Mouse (Mus musculus): Measurements from ENCODE around the gene 2900026A02Rik.
A peak's percentile ranks its signal among the peaks of the same experiment; 100 is the strongest.

Gene 2900026A02Rik

DNA sequence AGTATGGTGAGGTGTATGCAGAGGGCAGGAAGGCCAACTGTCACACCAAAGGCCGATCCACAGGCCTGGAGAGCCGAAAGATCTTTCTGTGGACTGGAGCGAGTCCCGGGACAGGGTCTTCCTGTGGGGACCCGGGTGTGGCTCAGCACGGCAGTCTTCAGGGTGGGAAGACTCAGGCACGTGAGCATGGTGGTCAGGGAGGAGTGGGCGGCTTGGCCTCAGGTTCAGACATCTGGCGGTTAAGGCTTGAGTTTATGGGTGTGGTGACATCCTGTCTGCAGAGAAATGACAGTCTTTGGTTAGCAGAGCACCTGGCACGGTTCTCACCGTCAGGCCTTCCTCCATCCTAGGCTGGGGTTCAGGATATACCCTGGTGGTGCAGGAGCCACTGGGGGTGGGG, 130.3 kb downstream of the 2900026A02Rik start:
- no peak for DNase-seq (ENCODE audit: low spot score)

DNA sequence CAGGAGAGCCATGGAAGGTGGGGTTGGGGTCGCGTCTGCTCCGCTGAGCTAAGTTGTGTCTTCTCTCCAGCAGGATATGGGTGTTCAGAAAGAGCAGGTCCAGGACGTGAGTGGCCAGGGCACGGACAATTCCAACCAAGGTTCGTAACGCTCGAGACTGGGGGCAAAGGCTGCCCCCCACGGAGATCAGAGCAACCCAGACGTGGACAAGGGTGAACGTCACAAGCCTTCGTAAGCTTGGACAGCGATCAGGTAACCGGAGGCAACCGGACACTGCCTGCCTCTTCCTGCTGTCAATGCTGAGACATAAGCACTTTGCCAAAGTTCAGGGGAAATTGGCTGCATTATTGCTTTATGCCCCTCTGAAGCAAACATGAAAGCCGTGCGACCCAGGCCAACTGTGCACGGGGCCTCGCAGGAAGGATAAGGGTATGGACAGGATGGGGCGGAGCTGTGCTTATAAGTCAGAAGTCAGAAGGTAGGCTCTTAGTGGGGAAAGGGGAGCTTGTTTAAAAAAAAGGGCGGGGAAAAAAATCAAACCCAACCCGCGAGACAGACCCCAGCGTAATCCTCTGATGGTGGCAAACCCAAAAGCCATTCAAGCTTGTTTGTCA, 130.9 kb downstream of the 2900026A02Rik start:
- no peak for DNase-seq (ENCODE audit: low spot score)

DNA sequence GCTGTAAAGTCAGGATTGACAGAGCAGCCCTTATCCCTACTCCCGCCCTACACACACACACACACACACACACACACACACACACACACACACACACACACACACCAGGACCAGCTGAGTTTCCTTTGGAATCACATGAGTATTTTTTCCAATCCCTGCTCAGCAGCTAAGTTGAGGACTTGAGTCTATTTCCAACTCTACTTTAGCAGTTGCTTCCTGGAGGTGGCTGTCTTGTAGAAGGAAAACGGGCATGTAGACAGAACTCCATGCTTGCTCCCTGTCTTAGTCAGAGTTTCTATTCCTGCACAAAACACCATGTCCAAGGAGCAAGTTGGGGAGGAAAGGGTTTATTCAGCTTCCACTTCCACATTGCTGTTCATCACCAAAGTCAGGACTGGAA, 133.6 kb downstream of the 2900026A02Rik start:
- DNase-seq (ENCODE audit: low spot score), result no peak

DNA sequence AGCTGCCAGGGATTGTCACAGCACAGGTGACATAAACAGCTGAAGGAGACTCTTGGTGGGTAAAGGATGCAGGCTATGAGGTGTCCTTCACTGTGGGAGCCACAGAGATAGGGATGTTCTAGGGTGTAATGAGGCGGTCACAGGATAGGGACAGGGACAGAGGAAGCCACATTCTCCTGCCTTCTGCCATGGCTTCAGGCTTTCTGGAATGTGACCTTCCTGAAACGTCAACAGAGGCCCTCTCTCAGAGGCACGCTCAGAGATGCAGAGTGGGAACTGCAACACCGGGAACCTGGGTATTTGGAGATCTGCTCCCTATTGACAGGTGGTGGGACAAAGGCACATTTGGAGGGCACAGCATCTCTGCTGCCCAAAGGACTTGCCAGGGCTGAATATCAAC, 134.0 kb downstream of the 2900026A02Rik start:
- no peak for DNase-seq (ENCODE audit: low spot score)

DNA sequence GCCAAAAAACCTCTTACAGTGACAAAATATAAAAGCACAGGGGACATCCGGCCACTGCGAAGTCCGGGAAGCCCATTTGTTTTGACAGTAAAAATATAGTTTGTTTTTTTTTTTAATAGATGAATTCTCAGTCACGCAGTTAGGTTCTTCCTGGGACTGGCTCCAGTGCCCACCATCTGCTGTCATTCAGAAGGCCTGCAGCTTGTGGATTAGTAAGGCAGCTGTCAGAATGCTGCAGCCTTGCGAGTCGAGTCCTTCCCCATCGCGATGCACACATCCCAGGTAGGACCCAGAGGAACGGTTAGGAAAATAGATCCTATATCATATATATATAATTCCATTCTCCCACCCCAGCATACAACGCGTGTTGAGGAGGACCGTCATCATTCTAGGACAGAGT, 134.6 kb downstream of the 2900026A02Rik start:
- no peak for DNase-seq (ENCODE audit: low spot score)

DNA sequence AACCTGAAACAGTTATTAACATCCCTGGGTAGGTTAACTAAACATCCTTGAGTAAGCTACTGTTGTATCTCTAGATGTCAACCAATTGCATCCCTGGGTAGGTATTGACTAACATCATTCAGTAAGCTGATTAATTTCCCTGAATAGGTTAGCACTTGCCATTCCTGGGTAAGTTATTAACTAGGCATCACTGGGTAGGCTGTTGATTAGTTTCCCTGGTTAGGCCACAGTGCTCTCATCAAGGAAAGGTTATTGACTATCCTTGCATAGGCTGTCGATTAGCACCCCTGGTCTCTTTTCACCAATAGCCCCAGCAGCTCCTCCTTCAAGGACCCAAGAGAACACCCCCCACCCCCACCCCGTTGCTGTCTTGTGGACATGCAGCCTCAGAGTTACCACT, 135.1 kb downstream of the 2900026A02Rik start:
- DNase-seq (ENCODE audit: low spot score), result no peak

DNA sequence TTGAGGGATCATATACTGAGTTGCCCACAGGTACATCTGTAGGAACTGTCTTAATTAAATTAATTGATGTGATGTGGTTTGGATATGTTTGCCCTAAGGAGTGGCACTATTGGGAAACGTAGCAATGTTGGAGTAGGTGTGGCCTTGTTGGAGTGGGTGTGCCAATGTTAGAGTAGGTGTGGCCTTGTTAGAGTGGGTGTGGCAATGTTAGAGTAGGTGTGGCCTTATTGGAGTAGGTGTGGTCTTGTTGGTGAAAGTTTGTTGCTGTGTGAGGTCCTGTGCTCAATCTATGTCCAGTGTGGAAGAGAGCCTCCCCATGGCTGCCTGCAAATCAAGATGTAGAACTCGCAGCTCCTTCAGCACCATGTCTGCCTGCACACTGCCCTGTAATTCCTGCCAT, 136.7 kb downstream of the 2900026A02Rik start:
- no peak for DNase-seq (ENCODE audit: low spot score)

DNA sequence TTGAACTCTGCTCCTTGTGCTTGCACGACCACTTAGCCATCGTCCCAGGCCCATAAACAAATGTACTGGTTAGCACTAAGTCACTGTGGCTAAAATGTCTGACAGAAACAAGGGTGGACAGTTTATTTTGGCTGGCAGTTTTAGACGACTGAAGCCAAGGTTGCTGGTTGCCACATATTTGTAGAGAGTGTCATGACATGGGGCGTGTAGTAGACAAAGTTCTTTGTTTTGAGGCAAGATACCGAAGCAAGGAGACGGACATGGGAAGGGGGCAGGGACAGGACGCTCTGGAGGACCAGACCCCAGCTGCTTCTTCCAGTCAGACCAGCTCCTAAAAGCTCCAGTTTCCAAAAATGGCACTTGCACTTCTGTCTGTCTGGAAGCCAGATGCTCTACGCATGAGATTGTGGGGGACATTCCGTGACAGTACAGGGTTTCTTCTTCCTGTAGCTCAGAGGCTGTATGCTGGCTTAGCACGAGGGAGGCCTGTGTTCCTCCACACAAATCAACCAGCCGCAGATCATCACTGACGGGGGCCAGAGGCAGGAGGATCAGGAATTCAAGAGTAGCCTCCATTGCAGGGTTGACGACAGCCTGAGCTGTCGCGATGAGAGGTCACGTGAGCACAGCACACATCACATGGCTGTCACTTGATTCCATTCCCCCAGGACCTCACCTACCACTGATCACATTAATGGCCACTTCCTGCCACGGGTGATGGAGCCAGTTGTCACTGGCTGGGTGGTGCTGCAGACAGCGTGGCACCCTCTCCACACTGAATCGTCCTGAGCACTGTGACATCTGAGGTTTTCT, 138.5 kb downstream of the 2900026A02Rik start:
- DNase-seq (ENCODE audit: low spot score), result no peak

DNA sequence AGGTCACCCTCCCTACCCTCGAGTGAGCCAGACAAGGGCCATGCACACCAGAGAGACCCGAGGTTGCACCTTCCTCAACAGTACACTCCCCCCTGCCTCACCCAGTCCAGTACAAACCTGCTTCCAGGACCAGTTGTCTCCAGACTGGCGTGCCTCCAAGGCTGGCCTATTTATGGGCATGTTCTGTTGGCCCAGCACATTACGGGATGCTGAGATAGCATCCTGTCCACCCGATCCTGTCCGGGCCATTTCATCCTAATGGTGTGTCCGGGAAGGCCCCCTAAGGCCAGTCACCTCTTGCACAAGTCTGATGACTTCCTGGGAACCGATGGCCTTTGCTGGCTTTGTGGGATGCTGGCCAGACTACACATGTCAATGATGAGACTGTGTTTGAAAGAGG, 139.6 kb downstream of the 2900026A02Rik start, which contains the start of gene Crybb3:
Gene Crybb3, minus strand, starts transcription at position 146 of the 400 bp plus-strand sequence.
- DNase-seq (ENCODE audit: low spot score), result no peak

DNA sequence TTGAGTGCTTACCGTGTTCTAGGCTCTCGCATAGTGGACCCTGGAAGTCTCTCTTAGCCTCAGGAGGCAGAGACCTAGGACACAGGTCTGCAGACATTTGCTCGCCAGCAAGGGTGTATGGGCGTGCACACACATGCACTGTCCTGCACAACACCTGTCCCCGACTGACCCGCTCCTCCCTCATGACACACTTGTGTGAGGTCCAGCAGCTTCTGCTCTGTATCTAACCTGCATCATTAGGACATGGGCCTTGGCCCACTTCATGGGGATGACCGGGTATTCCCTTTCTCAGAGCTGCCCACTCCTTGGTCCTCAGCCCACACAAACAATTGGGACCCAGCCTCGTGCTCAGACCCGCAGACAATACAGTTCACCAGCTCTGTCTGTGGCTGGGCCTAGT, 140.0 kb downstream of the 2900026A02Rik start:
- no peak for DNase-seq (ENCODE audit: low spot score)

DNA sequence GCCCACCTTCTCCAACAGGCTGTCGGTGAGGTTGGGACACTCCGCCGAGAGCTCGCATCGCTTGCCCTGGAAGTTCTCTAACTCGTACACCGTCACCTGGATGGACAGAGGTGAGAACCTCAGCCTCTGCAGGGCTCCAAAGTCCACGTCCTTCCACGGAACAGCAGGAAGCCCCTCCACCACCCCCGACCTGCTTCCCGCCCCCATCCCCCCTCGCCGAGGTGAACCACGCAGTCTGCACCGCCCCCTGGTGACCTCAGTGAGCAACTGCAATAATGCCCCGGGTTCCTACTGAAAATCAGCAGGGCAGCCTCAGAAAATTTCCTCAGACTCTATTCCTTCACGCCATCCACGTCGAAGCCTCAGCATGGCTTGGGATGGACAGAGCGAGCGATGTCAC, 141.3 kb downstream of the 2900026A02Rik start:
- peak; percentile 33 for DNase-seq (ENCODE audit: low spot score)

DNA sequence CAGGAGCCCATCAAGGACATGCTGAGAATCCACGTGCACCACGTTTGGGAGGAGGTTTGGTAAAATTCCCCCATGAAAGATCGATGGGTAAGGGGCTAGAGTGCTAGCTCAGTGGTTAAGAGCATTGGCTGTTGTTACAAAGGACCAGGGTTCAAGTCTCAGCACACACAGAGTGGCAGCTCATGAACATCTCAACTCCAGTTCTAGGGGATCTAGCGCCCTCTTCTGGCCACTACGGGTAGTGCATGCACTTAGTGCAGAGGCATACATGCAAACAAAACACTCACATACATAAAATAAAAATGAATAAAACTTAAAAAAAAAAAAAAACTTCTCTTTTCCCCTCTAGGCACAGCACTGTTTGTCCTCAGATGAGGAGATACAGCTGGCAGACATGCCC, 142.3 kb downstream of the 2900026A02Rik start:
- no peak for DNase-seq (ENCODE audit: low spot score)

DNA sequence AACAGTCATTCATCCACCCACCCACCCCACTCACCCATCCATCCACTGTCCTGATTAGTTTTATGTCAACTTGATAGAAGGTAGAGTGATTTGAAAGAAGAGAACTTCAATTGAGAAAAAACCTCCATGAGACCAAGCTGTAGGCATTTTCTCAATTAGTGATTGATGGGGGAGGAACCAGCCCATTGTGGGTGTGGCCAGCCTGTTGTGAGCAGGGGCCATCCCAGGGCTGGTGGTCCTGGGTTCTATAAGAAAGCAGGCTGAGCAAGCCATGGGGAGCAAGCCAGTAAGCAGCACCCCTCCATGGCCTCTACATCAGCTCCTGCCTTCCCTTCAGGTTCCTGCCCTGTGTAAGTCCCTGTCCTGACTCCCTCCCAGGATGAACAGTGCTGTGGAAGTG, 151.0 kb downstream of the 2900026A02Rik start, which contains the start of gene Crybb2:
Gene Crybb2, minus strand, starts transcription at position 101 of the 400 bp plus-strand sequence.
- no peak for DNase-seq (ENCODE audit: low spot score)

DNA sequence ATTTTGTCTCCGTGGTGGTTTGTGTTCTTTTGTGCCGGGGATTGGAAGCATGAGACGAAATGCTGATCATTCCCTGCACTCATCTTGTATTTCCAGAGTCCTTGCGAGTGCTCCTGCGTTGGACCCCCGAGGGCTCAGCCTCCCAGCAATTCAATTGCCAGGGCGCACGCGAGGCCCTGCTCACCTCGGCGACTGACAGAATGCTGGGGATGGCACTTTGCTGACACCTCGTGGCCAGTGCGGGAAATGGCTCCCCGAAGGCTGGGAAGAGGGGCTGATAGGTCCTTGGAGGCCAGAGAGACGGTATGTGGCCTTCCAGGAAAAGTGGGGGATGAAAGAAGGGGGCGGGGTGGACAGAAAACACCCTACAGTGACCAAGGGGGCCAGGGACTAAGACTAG, 166.7 kb downstream of the 2900026A02Rik start:
- DNase-seq (ENCODE audit: low spot score), result peak; percentile 84

DNA sequence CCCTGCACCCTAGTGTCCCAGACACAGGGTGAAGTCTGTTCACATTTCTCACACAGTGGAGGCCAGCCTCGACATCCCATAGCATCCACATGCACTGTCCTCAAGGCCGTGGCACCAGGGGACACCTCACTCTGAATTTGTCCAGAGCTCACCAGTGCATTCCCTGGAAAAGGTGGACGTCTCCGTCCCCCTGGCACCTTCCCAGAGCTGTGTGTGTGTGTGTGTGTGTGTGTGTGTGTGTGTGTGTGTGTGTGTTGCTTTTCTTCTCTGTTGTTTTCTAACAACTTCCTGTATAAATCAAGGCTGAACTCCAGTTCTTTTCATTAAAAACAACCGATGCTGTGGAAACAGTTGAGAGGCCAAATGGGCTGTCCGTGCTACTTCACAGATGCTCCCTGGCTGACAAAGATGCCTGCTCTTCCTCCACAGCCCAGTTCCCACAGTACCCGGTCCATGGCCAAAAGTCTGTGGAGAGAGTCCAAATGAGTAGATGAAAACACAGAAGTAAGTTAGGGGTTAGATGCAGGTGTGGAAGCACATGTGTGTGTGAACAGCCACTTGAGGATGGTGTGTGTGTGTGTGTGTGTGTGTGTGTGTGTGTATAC, 170.4 kb downstream of the 2900026A02Rik start:
- no peak for DNase-seq (ENCODE audit: low spot score)

DNA sequence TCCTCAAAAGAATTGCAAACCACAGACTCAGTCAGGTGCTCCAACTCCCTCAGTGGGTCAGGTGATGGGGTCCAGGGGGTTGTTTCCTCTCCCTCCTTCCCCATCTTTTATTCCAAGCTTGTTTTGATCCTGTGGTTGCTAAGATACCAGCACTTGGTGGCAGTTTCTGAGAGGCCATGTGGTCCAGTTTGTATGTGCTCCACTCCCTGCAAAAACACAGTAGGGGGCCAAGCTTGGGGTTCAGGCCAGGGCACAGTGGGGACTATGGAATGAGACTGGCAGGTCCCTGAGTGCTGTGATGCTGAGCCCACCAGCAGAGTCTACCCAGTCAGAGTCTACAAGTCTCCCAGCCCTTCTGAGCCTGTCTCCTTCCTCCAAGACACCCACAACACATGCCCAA, 171.2 kb downstream of the 2900026A02Rik start:
- no peak for DNase-seq (ENCODE audit: low spot score)

DNA sequence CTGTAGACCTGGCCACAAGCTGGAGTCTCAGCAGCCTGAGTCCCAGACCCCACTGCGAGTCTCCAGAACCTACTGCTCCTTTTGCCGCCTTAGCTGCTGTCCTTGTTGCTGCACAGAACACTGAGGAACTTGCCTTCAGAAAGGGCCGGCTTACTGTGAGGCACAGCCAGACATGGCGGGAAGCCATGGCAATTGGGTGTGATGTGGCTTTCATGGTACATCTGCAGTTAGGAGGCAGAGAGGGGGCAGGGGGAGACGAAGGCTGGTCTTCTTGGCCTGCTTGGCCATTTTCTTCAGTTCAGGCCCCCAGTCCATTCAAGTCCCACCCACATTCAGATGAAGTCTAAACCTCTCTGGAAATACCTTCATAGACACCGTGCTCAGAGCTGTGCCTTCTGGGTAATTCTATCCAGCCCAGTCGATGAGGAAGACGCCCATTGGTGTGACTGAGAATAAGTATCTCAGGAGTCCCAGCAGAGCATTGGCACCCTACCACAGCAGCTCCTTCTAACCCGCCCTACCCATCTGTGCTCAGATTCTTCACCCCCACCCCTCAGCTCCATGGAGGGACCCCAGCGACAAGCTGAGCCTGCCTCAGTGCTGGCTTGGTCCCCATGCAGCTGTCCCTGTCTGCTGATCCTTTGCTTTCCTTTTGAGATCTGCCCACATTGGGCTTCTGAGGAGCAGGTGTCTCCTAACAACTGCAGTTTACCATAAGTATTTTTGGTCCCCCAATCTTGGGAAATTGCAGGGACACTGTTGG, 175.3 kb downstream of the 2900026A02Rik start:
- DNase-seq (ENCODE audit: low spot score), result no peak

DNA sequence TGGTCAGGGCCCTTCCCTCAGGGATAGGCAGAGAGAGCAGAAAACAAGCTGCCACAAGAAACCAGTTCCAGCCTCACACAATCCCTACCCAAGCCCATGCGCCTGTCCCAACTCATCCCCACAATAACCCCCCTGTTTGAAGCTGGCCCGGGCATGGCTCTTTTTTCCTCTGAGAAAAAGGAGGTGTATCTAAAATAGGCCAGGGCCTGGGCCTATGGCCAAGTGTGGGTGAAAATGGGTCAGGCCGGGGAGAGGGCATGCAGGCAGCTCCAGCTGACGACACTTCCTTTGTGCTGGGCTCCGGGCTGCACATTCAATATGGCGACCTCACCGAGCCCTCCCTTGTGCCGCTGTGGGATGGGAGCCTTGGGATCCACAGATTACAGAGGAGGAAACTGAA, 177.5 kb downstream of the 2900026A02Rik start:
- no peak for DNase-seq (ENCODE audit: low spot score)

DNA sequence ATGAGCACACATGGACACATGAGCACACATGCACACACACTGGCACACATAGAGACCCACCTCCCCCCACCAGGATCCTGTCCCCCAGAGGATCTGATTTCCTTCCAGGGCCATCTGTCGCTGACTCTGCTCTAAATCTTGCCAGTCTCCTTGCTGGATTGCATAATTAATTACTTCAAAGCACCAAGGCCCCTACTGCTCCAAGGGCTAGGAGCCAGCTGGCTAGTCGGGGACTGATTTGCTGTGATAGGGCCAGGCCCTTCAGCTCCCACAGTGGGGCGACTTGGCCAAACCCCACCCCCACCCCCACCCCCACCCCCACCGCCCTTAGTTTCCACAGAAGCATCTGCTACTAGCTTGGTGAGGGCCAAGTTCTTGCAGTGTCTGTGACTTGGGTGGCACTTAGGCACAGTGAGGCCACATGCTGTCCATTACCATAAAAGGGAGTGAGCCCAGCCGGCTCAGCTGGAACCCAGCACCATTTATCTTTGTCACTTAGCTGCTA, 179.4 kb downstream of the 2900026A02Rik start:
- peak; percentile 19 for DNase-seq (ENCODE audit: low spot score)

DNA sequence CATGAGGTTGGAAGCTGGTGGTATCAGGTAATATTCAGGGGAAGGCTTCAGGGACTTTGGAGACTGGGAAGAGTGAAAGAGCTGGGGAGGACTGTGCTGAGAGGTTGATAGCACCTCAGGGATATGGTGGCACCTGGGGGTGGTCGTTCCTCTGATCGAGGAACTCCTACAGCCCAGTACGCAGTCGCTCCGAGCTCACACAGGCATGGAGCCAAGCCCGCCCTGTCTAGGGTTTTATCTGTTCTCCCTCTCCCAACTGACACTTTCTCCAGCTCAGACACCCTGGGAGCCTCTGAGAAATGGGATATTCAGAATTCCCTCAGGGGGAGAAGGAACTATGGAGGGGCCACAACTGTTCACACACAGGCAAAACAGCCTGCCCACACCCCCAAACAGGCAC, 180.3 kb downstream of the 2900026A02Rik start:
- DNase-seq (ENCODE audit: low spot score), result no peak

DNA sequence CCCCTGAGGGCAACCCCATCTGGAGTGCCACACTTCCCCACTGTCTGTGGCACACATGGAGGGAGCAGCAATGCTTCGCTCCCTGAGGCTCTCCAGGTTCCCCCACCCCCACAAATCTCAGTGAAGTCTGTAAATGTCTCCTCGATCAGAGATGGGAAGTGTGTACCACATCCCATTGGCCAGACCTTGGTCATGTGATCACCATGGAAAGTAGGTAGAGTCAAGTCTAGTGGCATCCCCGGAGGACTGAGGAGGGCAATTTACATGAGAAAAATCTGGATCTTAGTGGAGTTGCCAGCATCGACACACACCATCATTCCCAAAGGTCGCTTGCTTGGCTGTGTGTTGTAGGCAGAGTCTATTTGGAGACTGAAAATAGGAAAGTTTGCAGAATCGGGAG, 182.4 kb downstream of the 2900026A02Rik start:
- DNase-seq (ENCODE audit: low spot score), result no peak
